Mouse (Mus musculus) G1E (cell line): Measurements from ENCODE around the gene Phf19.

Experiments used
- CTCF ChIP-seq: IDR thresholded peaks from 2 replicates; pipeline ENCODE4 v1.5.1; 2012; ENCODE audit warnings: low read depth, low read length, inconsistent platforms, mixed read lengths
- GATA1 ChIP-seq: IDR thresholded peaks from 2 replicates; pipeline ENCODE4 v1.6.1; 2012; ENCODE audit warnings: borderline replicate concordance, low read length, inconsistent platforms, mixed read lengths

- no peak for TF ChIP-seq CTCF
- TF ChIP-seq GATA1: no peak
Measured at GRCm38 (mm10) chr2:34883190-34883589, 30.6 kb downstream of the Phf19 start.
